Mouse (Mus musculus) heart, embryonic 12.5 days (tissue): ENCODE measurements around the gene Gm29735. TPM values are rescaled to one million over a fixed set of nuclear protein-coding genes. Genes with fewer than 3 reads are reported as not detected.
"Not testable (repeated sequence)": the region's sequence is repeated elsewhere in the genome, so short reads cannot be mapped to it uniquely, and the experiment has no call there.

Experiments
- ATAC-seq: fragments of 200-750 bp; cut with Nextera tagmentation; 2 replicates; pipeline ENCODE4 v1.8.0; 2017; ENCODE audit warnings: moderate TSS enrichment, moderate library complexity; ENCODE audit not compliant: insufficient number of reproducible peaks, low FRiP score
- H3K27ac ChIP-seq: fragments of 300-500 bp; sonication (generic); 2 replicates; pipeline ENCODE4 v1.5.1; 2016; ENCODE audit warnings: mild to moderate bottlenecking, moderate library complexity; ENCODE audit not compliant: poor library complexity, severe bottlenecking
- H3K27me3 ChIP-seq: fragments of 300-500 bp; sonication (generic); replicated peaks from 2 replicates; pipeline ENCODE4 v1.6.1; 2016; ENCODE audit warnings: mild to moderate bottlenecking, moderate library complexity
- H3K36me3 ChIP-seq: fragments of 300-500 bp; sonication (generic); 2 replicates; pipeline ENCODE4 v1.6.1; 2016; ENCODE audit warnings: mild to moderate bottlenecking, moderate library complexity
- H3K4me1 ChIP-seq: fragments of 300-500 bp; sonication (generic); replicated peaks from 2 replicates; pipeline ENCODE4 v1.6.1; 2016; ENCODE audit warnings: mild to moderate bottlenecking
- H3K4me2 ChIP-seq: fragments of 300-500 bp; sonication (generic); 2 replicates; pipeline ENCODE4 v1.6.1; 2016; ENCODE audit warnings: mild to moderate bottlenecking, moderate library complexity
- H3K4me3 ChIP-seq: fragments of 300-500 bp; sonication (generic); 2 replicates; pipeline ENCODE4 v1.5.1; 2016; ENCODE audit warnings: mild to moderate bottlenecking
- H3K9ac ChIP-seq: fragments of 300-500 bp; sonication (generic); 2 replicates; pipeline ENCODE4 v1.6.1; 2016; ENCODE audit warnings: mild to moderate bottlenecking, moderate library complexity
- H3K9me3 ChIP-seq: fragments of 300-500 bp; sonication (generic); replicated peaks from 2 replicates; pipeline ENCODE4 v1.6.1; 2016; ENCODE audit warnings: mild to moderate bottlenecking, moderate library complexity
- WGBS: fragments of 180-500 bp; shearing (Covaris S2); methylation state at CpG from one replicate; pipeline ENCODE4 v1.1.7; 2016; 5-methylcytosine and 5-hydroxymethylcytosine counted together
- polyA plus RNA-seq: library from polyadenylated mRNA; unstranded; fragments of >200 nt; fragmentation: Nextera tagmentation; extraction: Ambion mirVana; gene quantifications from 2 replicates; pipeline ENCODE4 v1.2.1, GENCODE M21; 2016

Gene Gm29735
- polyA plus RNA-seq, 1 experiment from 2014 or later, result not detected

DNA sequence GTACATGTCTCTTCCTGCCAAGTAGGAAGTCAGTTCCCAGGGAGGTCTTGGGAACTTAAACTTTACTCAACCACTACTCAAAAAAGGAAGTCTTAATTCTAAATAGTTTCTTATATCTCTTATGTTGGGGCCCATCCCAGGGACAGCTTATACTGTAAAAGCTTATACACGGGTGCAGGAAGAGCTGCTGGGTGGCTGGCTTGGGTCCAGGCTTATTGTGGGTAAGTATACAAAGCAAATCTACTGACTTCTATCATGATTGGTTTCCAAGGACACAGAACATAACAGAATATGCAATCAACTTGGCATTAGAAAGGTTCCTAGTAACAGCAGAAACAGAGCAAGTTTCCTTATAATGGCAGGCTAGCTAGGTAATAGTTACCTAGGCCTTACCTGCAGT lies 1.6 kb downstream of the Gm29735 start:
- ATAC-seq, result no peak
- Histone ChIP-seq H3K27ac (no peak overlapping the region), H3K4me1 (no peaks in the 10 kb centered on the region), H3K27me3 (no peaks in the 10 kb centered on the region; the same call in 1 of the 2 replicates), H3K9me3 (no peaks in the 10 kb centered on the region), H3K9ac (no peak overlapping the region), H3K4me3 (no peak overlapping the region), H3K4me2 (no peak overlapping the region), H3K36me3 (no peaks in the 10 kb centered on the region)
- 69% methylated on average over 1 of the region's 1 CpGs for WGBS

DNA sequence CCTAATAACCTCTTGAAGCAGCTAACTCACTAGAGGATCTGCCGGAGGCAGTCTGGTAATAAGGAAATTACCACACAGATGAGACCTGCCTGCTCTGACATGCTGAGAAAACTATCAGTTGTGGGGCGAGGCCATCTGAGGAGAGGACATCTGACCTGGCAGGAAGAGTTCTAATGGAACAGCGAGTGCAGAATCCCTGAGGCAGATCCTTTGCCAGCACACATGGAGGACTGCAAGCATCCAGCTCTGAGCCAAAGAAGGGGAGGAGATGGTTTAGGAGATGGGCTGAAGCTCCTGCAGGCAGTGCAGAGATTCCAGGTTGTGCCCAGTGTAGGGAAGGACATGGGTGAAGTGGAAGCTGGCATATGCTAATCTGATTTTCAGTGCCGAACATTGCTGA lies 4.7 kb downstream of the Gm29735 start:
- Histone ChIP-seq H3K9me3 (no peaks in the 10 kb centered on the region), H3K27ac (no peak overlapping the region), H3K4me1 (no peaks in the 10 kb centered on the region), H3K4me2 (no peak overlapping the region), H3K27me3 (no peaks in the 10 kb centered on the region), H3K36me3 (no peaks in the 10 kb centered on the region), H3K4me3 (no peak overlapping the region), H3K9ac (no peak overlapping the region)
- ATAC-seq, result no peak
- 76% methylated on average over 4 of the region's 4 CpGs for WGBS

DNA sequence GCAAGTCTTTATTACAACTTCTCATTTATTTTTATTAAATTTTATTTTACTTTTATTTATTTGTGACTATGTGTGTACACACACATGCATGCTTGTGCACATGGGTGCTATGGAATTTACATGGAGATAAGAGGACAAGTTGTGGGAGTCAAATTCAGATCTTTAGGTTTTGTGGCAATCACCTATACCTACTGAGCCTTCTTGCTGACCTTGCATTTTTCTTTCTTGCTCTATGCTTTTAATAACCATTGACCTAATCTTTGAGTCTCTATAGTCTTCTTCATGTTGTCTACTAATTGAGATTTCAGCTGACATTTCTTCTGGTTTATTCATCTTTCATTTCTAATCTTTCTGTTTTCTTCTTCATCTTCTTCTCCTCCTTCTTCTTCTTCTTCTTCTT lies 8.3 kb downstream of the Gm29735 start:
- H3K4me3 ChIP-seq, result no peak overlapping the region
- H3K9ac ChIP-seq, result no peak overlapping the region
- no peaks in the 10 kb centered on the region for H3K9me3 ChIP-seq
- peaks cover 16% of the 10 kb centered on the region for H3K27me3 ChIP-seq
- H3K27ac ChIP-seq, result no peak overlapping the region
- H3K36me3 ChIP-seq, result no peaks in the 10 kb centered on the region
- no peaks in the 10 kb centered on the region for H3K4me1 ChIP-seq
- H3K4me2 ChIP-seq, result no peak overlapping the region
- ATAC-seq, result no peak

DNA sequence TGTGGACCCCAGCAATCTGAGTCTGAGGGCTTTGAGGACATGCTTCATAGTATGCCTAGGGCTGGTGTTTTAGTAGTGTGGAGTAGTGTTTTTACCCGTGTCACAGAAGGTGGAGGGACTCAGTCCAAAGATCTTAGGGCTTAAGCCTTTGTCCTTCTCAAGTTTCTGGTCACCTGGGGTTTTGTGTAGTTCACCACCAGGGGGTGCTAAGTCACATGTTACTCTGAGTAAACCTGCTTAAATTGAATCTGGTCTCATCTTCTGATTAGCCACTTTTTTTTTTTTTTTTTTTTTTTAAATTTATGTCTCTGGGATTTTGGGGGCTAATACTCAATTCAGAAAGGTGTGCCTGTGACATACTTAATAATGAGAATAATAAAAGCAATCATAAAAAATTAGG lies 10.9 kb downstream of the Gm29735 start:
- Histone ChIP-seq H3K4me1 (peaks cover 5% of the 10 kb centered on the region), H3K9me3 (no peaks in the 10 kb centered on the region), H3K27ac (no peak overlapping the region), H3K9ac (no peak overlapping the region), H3K36me3 (no peaks in the 10 kb centered on the region), H3K4me2 (no peak overlapping the region), H3K4me3 (no peak overlapping the region), H3K27me3 (peaks cover 17% of the 10 kb centered on the region)
- WGBS, result 8% methylated on average over 1 of the region's 1 CpGs
- no peak for ATAC-seq

DNA sequence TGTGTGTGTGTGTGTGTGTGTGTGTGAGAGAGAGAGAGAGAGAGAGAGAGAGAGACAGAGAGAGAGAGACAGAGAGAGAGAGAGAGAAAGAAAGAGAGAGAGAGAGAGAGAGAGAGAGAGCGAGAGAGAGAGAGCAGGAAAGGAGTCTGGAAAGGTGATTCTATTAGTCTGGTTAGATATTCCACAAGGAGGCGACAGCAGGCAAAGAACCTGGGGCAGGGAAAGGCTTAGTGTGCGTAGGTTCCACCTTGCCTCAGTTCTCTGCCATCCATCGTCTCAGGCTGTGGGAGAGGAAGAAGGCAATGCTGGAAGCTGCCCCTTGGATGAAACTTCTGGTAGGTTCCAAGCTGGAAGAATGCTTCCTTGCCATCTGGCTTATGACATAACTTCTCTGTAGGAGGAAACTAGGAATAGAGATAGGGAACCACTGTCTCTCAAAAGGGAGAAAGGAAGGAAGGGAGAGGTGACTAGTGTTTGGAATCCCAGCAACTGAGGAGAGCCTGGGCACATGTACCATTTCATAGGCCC lies 11.4 kb downstream of the Gm29735 start:
- 39% methylated on average over 4 of the region's 4 CpGs for WGBS
- no peak overlapping the region for H3K4me2 ChIP-seq
- H3K36me3 ChIP-seq, result no peaks in the 10 kb centered on the region
- peaks cover 17% of the 10 kb centered on the region for H3K27me3 ChIP-seq
- no peaks in the 10 kb centered on the region for H3K9me3 ChIP-seq
- ATAC-seq, result no peak
- no peak overlapping the region for H3K4me3 ChIP-seq
- no peak overlapping the region for H3K9ac ChIP-seq
- H3K27ac ChIP-seq, result no peak overlapping the region
- peaks cover 9% of the 10 kb centered on the region for H3K4me1 ChIP-seq

DNA sequence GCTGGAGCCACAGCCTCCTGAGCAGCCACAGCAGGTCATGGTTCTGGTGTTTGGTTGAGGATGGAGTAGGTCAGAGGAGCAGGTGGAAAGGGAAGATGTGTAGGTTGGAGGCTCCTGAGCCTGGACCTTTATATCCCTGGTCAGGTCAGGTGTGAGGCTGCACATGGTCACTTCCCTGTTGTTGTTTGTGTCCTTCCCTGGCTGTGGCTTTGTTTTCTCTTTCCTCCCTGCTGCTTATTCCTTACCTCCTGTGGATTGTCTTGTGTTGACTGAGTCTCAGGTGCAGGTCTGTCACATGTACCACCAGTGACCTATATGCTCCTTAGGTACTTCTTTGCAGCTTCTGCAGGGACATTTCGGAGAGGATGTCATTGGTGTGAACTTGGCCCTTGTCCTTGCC lies 12.4 kb downstream of the Gm29735 start, which contains the start of gene Gm45337:
TSS of gene Gm45337 (minus strand) at position 101 of the 400 bp plus-strand sequence.
- H3K27me3 ChIP-seq, result peaks cover 17% of the 10 kb centered on the region
- H3K4me2 ChIP-seq, result no peak within 1 kb of the TSS
- ATAC-seq, result no peak
- no peaks in the 10 kb centered on the region for H3K36me3 ChIP-seq
- 50% methylated on average over 1 of the region's 1 CpGs for whole genome bisulfite sequencing
- H3K4me1 ChIP-seq, result peaks cover 9% of the 10 kb centered on the region
- H3K9ac ChIP-seq, result no peak within 1 kb of the TSS
- H3K9me3 ChIP-seq, result no peaks in the 10 kb centered on the region
- H3K27ac ChIP-seq, result no peak within 1 kb of the TSS
- H3K4me3 ChIP-seq, result no peak within 1 kb of the TSS

DNA sequence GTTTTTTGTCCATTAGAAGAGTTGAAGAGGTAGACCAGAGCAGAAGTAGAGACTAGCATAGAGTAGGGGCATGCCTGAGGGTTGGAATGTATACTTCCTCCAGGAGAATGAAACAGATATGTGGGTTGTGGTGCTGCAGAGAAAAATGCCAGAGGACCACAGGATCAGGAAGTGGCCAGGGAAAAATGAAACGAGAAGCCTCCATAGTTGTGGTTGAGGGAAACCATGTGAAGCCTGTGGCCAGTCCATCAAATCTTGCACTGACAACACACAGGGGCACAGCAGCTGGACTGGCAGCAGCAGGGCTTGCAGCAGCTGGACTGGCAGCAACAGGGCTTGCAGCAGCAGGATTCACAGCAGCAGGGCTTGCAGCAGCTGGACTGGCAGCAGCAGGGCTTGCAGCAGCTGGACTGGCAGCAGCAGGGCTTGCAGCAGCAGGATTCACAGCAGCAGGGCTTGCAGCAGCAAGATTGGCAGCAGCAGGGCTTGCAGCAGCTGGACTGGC lies 13.4 kb downstream of the Gm29735 start:
- H3K4me2 ChIP-seq, H3K36me3 ChIP-seq, H3K4me1 ChIP-seq, ATAC-seq, H3K9ac ChIP-seq, H3K4me3 ChIP-seq, H3K9me3 ChIP-seq, H3K27ac ChIP-seq: not testable (repeated sequence)
- 28% methylated on average over 1 of the region's 1 CpGs for WGBS
- H3K27me3 ChIP-seq, result peaks cover 17% of the 10 kb centered on the region

DNA sequence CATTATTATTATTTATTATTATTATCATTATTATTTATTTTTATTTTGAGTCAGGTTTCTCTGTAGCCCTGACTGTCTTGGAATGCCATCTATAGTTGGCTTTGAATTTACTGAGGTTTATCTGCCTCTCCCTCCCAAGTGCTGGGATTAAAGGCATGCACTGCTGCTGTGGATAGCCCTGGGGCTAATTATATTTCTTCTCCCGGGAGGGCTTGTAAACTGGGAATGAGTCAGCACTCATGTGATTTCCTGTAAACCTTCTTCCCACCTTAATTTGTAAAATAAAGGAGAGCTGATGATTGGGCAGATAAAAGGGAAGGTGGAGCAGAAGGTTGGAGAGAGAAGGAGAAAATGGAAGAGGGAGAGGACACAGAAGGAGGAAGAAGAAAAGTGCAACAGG lies 16.2 kb downstream of the Gm29735 start:
- Histone ChIP-seq H3K4me2 (no peak overlapping the region), H3K9me3 (no peaks in the 10 kb centered on the region), H3K27me3 (peaks cover 17% of the 10 kb centered on the region), H3K36me3 (no peaks in the 10 kb centered on the region), H3K9ac (no peak overlapping the region), H3K27ac (no peak overlapping the region), H3K4me3 (no peak overlapping the region), H3K4me1 (peaks cover 9% of the 10 kb centered on the region)
- no peak for ATAC-seq
- 10% methylated on average over 1 of the region's 1 CpGs for WGBS

DNA sequence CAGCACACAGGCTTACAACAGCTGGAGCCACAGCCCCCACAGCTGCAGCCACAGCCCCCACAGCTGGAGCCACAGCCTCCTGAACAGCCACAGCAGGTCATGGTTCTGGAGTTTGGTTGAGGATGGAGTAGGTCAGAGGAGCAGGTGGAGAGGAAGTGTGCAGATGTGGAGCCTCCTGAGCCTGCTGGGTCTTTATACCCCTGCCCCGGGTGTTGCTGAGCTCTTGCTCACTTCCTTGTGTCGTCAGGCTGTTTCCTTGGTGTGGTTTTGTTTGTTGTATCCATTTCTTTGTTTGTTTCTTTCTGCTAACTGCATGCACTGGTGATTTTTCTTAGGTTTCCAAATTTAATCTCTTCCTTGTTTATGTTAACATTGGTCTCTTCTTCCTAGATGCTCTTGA lies 21.0 kb downstream of the Gm29735 start, which contains the start of gene Gm39115:
TSS of gene Gm39115 (minus strand) at position 101 of the 400 bp plus-strand sequence.
- WGBS, result 30% methylated on average over 2 of the region's 2 CpGs
- H3K4me2 ChIP-seq, H3K4me3 ChIP-seq, H3K27me3 ChIP-seq, H3K9ac ChIP-seq, ATAC-seq, H3K36me3 ChIP-seq, H3K27ac ChIP-seq, H3K9me3 ChIP-seq, H3K4me1 ChIP-seq: not testable (repeated sequence)

DNA sequence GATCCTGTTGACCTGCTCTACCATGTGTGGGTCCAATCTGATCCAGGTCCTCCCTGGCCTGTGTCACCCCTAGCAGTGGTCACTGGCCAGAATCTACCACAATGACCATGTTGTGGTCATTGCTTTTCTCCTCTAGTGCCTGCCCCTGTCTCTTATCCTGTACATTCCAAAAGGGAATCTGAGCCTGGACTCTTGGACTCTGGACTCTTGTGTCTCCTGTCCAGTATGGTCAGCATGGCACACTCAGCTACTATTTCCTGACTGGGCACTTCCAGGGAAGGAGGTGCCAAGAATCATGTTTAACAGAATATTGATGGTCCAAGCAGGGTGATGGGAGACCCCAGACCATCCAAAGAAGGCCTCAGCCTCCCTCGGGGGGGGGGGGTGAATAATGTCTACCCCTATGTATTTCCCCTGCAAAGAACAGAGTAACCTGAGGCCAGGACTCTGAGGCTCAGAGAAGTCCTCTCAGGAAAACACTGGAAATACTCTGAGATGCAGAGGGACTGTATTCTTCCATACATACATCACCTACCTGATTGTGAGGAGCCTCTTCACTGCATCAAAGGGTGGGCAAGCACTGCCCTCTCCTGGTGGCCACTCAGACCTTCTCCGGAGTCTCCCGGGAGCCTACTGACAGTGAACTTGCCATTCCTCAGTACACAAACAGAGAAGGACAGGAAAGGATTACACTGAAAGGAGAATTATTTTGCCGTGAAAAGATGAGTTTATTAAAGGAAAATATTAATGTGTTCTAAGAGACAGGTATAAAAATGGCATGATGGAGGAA lies 22.5 kb downstream of the Gm29735 start:
- H3K4me1 ChIP-seq, result no peaks in the 10 kb centered on the region
- WGBS, result 46% methylated on average over 4 of the region's 4 CpGs
- H3K9ac ChIP-seq, result no peak overlapping the region
- no peak overlapping the region for H3K27ac ChIP-seq
- no peak overlapping the region for H3K4me3 ChIP-seq
- ATAC-seq, result no peak
- peaks cover 12% of the 10 kb centered on the region; the same call in 1 of the 2 replicates for H3K27me3 ChIP-seq
- H3K4me2 ChIP-seq, result no peak overlapping the region
- no peaks in the 10 kb centered on the region for H3K9me3 ChIP-seq
- H3K36me3 ChIP-seq, result no peaks in the 10 kb centered on the region

DNA sequence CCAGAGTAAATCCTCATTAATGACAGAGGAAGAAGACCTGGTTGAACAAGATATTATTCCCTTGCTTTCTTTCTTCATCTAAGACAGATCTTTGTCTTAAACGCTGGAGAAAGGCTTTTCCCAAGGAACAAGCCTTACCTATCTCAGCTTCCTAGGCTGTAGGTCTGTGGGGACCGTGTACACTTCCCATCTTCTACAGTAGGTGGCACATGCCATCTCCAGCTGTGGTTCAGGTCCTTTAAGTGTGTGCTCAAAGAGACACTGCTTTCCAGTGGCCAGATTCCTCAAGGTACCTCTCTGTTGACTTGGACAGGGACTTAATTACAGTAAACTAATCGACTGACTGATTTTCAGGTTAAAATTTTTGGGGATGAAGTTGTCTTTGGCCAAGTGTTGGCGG lies 28.1 kb downstream of the Gm29735 start:
- 52% methylated on average over 4 of the region's 4 CpGs for WGBS
- H3K4me1 ChIP-seq, result no peaks in the 10 kb centered on the region
- no peak for ATAC-seq

More for the DNA sequence above, 28.1 kb downstream of the Gm29735 start:
- H3K4me2 ChIP-seq, result no peak overlapping the region
- no peak overlapping the region for H3K4me3 ChIP-seq
- H3K27ac ChIP-seq, result no peak overlapping the region
- no peaks in the 10 kb centered on the region for H3K9me3 ChIP-seq
- H3K9ac ChIP-seq, result no peak overlapping the region
- no peaks in the 10 kb centered on the region for H3K36me3 ChIP-seq
- H3K27me3 ChIP-seq, result peaks cover 16% of the 10 kb centered on the region; the same call in 1 of the 2 replicates
